Mouse (Mus musculus) myocyte (in vitro differentiated cells): ENCODE data around the gene Fam214b.

Experiments used
- CEBPB ChIP-seq: IDR thresholded peaks from 2 replicates; pipeline ENCODE4 v1.6.1; 2011; ENCODE audit warnings: mild to moderate bottlenecking, moderate library complexity; ENCODE audit not compliant: poor library complexity, insufficient read depth, severe bottlenecking
- E2F4 ChIP-seq: IDR thresholded peaks from one replicate; pipeline ENCODE4 v1.6.1; 2011; ENCODE audit warnings: mild to moderate bottlenecking, control low read depth, moderate library complexity; ENCODE audit not compliant: insufficient read depth
- MAX ChIP-seq: IDR thresholded peaks from one replicate; pipeline ENCODE4 v1.6.1; 2011; ENCODE audit warnings: low read depth, mild to moderate bottlenecking, control low read depth
- MYOD1 ChIP-seq, 3 experiments: IDR thresholded peaks; one replicate each; pipeline ENCODE4 v1.6.1; 2011; ENCODE audit warnings: control low read depth in 2 of 3, low read depth in 2 of 3, mild to moderate bottlenecking in 2 of 3, moderate library complexity in 1 of 3; ENCODE audit not compliant: insufficient read length in 2 of 3, control insufficient read depth in 1 of 3
- MYOG ChIP-seq, 3 experiments: IDR thresholded peaks; one replicate each; pipeline ENCODE4 v1.6.1; 2011; ENCODE audit warnings: control low read depth in 2 of 3, low read depth in 2 of 3, mild to moderate bottlenecking in 2 of 3; ENCODE audit not compliant: insufficient read length in 2 of 3, control insufficient read depth in 1 of 3, insufficient read depth in 1 of 3
- POLR2A ChIP-seq: IDR thresholded peaks from one replicate; pipeline ENCODE4 v1.6.1; 2011; ENCODE audit warnings: low read depth, mild to moderate bottlenecking, control low read depth, moderate library complexity; ENCODE audit not compliant: insufficient read length
- POLR2AphosphoS2 ChIP-seq: IDR thresholded peaks from one replicate; pipeline ENCODE4 v1.6.1; 2011; ENCODE audit warnings: low read depth, control low read depth; ENCODE audit not compliant: insufficient read length
- SRF ChIP-seq: IDR thresholded peaks from one replicate; pipeline ENCODE4 v1.6.1; 2011; ENCODE audit warnings: low read depth; ENCODE audit not compliant: control insufficient read depth, insufficient read length
- TCF12 ChIP-seq: IDR thresholded peaks from one replicate; pipeline ENCODE4 v1.6.1; 2011; ENCODE audit warnings: mild to moderate bottlenecking, control low read depth; ENCODE audit not compliant: poor library complexity, insufficient read depth, severe bottlenecking
- USF1 ChIP-seq: IDR thresholded peaks from one replicate; pipeline ENCODE4 v1.6.1; 2011; ENCODE audit warnings: low read depth, mild to moderate bottlenecking, control low read depth, moderate library complexity

GRCm38 (mm10) chr4:43010161-43011038 is 35.6 kb downstream of the Fam214b start, which contains the start of gene Fancg:
- TF ChIP-seq USF1 = no peak
- no peak for TF ChIP-seq POLR2A
- TF ChIP-seq E2F4 = peak; percentile 66
- no peak for TF ChIP-seq POLR2AphosphoS2
- no peak for TF ChIP-seq MYOD1 (IDR thresholded peaks at IDR 0.05; ENCODE audit: control insufficient read depth in 1 of 3, insufficient read length in 2 of 3, low read depth in 2 of 3)
- TF ChIP-seq MAX = no peak
- TF ChIP-seq CEBPB = no peak
- no peak for TF ChIP-seq MYOG (IDR thresholded peaks at IDR 0.05; ENCODE audit: control insufficient read depth in 1 of 3, insufficient read depth in 1 of 3, insufficient read length in 2 of 3, low read depth in 2 of 3)
- TF ChIP-seq TCF12 = no peak
- TF ChIP-seq SRF = no peak
